Mouse (Mus musculus): Measurements from ENCODE around the gene Kif2c.

Kif2c gene

DNA sequence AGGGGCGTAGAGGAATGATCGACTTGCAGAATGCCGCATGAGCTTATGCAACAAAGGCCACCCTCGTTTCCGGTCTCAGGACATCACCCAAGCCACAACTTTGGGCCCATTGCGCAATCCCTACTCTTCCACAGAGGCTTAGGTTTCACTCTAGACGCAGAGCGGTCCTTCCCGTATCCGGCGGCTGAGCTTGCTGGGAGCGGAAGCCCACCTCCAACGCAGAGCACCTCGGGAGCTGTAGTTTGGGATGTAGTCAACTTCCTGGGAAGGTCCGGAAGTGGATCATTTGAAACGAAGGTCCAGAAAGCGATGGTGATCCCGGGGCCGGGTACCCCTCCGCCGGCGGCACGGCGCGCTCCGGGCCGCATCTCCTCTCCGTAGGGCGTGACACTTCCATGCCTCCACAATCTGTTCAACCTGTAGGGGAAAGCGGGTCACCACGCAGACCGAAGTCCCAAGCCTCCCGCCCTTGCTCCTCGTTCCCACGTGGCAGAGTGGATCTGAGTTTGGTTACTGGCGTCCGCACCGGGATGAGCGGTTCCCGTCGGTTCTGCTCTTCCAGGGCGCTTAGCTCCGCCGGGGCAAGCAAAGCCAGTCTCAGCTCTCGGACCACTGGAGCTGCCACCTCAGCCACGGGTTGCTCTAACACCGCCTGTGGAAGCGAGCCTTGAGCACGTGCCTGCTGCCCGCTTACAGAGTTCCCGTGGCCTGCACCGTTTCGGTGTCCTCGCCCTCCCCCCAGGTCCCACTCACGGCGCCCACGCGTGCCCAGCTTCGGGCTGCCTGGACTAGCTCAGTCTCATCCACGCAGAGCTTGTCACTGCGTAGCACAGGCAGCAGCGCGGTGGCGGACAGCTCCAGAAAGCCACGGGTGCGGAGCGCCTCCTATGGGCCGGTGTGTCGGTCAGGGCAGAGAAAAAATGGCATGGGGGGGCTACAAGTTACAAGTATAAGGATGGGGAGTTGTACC is 61.7 kb downstream of the Kif2c start:
- DNase-seq (ENCODE audit: low read depth, low spot score), result peak; percentile 85

GRCm38 (mm10) chr4:117120052-117120444 is 62.4 kb downstream of the Kif2c start:
- no peak for DNase-seq (ENCODE audit: low read depth, low spot score)

DNA sequence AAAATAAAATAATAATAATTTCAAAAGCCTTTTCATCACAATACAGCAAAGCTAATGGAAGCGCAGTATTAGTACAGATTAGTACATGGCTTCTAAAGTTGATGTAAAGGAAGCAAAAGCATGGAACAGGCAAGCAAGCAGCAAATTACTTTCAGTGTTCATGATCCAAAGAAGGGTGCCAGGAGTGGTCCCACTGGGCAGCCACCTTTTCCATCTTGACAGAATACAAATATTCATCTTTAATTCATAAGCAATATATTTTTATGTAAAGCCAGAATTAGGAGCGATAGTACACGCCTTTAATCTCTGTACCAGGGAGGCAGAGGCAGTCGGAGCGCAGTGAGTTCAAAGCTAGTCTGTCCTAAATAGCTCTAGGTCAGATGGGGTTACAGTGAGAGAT is 62.8 kb downstream of the Kif2c start:
- DNase-seq (ENCODE audit: low read depth, low spot score), result no peak

DNA sequence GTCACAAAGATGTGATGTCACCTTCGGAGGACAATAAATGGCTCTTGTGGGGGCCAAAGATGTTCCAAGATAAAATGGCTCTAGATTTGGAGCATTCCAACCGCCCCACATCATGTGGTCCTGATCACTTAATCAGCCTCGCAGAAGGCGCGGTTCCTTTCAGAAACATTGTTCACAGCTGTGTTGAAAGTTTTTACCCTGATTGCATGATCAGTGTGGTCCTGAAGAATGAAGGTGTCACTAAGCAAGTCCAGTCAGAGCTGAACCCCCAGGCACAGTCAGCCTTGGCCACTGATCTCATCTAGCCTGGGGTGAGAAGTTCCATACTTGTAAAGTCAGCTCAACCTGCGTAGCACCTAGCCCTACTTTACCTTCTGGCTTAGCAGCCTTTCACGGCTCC is 64.5 kb downstream of the Kif2c start:
- no peak for DNase-seq (ENCODE audit: low read depth, low spot score)

- DNase-seq (ENCODE audit: low read depth, low spot score), result no peak
Observed at GRCm38 (mm10) chr4:117115592-117115991, 66.8 kb downstream of the Kif2c start.

DNA sequence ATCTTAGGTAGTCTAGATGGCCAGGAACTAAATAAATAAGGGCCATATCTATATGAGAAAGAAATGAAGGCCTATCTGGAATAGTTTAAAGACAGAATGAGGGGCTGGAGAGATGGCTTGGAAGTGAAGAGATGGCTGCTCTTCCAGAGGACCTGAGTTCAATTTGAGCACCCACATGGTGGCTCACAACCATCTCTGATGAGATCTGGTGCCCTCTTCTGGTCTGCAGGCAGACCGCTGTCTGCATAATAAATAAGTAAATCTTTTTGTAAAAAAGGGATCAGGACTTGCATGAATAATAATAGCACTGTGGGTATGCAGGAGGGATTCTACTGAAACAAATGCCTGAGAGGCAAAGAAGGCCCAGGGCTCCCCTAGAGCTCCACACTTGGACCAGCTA is 69.2 kb downstream of the Kif2c start:
- no peak for DNase-seq (ENCODE audit: low read depth, low spot score)

DNA sequence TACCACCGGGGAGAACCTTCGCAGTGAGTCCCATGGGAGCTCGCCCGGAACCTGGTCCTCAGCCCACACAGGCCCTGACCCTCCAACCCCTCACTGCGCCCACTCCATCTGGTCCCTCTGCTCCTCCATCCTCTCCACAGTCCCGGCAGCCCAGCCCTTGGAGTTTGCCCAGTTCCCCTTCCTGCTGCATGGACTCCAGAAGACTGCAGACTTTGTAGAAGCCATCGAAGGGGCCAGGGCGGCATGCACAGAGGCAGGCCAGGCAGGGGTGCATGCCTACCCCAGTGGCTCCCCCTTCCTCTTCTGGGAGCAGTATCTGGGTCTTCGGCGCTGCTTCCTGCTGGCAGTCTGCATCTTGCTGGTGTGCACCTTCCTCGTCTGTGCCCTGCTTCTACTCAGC is 71.5 kb downstream of the Kif2c start:
- DNase-seq (ENCODE audit: low read depth, low spot score), result no peak

DNA sequence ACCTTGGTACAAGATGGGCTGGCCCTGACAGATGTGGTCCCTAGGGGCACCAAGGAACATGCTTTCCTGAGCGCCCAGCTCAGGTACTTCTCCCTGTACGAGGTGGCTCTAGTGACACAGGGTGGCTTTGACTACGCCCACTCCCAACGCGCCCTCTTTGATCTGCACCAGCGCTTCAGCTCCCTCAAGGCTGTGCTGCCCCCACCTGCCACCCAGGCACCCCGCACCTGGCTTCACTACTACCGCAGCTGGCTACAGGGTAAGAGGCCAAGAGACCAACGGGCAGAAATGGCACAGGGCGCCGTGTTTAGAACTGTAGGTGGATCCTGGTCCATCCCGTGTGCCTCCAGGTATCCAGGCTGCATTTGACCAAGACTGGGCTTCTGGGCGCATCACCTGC is 72.2 kb downstream of the Kif2c start:
- no peak for DNase-seq (ENCODE audit: low read depth, low spot score)

Measured in embryo, embryonic 11.5 days (tissue).